Mouse (Mus musculus): ENCODE data around the gene Rai1. TPM values are rescaled to one million over a fixed set of nuclear protein-coding genes. Genes with fewer than 3 reads are reported as not detected.

Rai1 gene
- polyA plus RNA-seq, 1 experiment from 2014 or later = 28.5 TPM

DNA sequence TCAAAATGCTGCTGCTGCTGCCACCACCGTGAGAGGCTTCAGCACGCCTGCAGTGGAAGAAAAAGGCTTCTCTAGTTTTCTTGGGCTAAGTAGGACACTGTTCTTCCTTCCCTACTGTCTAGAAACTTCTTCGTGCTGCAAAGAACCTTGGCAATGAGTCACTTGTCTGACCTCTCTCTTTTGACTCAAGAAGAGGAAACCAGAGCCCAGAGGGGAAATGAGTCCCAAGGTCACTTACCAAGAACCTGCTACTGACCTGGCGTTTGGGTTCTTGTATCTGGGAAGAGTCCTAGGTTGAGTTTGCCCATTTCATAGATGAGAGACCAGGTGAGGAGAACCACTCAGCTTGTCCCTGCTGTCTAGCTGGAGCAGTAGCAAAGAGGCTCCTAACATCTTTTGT lies 38.3 kb downstream of the Rai1 start:
- DNase-seq (ENCODE audit: low spot score) (no peak), ATAC-seq (replicated peaks; ENCODE audit: low FRiP score) (no peak)
- H3K27ac ChIP-seq (ENCODE audit: low read depth, low read length) = no peak overlapping the region
- 85% methylated on average over 4 of the region's 4 CpGs for WGBS
- H3K4me1 ChIP-seq (replicated peaks; ENCODE audit: control insufficient read depth, insufficient read depth, low read length) = peaks cover 21% of the 10 kb centered on the region
- no peak overlapping the region for H3K9ac ChIP-seq (ENCODE audit: low read length)
- no peaks in the 10 kb centered on the region for H3K27me3 ChIP-seq (ENCODE audit: control insufficient read depth, insufficient read depth, low read length)
- H3K9me3 ChIP-seq (ENCODE audit: control insufficient read depth, low read length) = no peaks in the 10 kb centered on the region
- H3K4me2 ChIP-seq (ENCODE audit: low read depth, low read length, severe bottlenecking) = no peak overlapping the region
- H3K36me3 ChIP-seq (ENCODE audit: control insufficient read depth, insufficient read depth, low read length) = peaks cover 2% of the 10 kb centered on the region; the same call in 1 of the 2 replicates
- no peak overlapping the region for H3K4me3 ChIP-seq (ENCODE audit: low read depth, low read length)

GRCm38 (mm10) chr11:60146170-60146569 lies 41.4 kb downstream of the Rai1 start:
- Histone ChIP-seq H3K27ac (ENCODE audit: low read depth, low read length) (no peak overlapping the region), H3K4me1 (replicated peaks; ENCODE audit: control insufficient read depth, insufficient read depth, low read length) (peaks cover 12% of the 10 kb centered on the region), H3K9ac (ENCODE audit: low read length) (no peak overlapping the region), H3K9me3 (ENCODE audit: control insufficient read depth, low read length) (no peaks in the 10 kb centered on the region), H3K4me3 (ENCODE audit: low read depth, low read length) (no peak overlapping the region), H3K36me3 (ENCODE audit: control insufficient read depth, insufficient read depth, low read length) (peaks cover 2% of the 10 kb centered on the region; the same call in 1 of the 2 replicates), H3K27me3 (ENCODE audit: control insufficient read depth, insufficient read depth, low read length) (no peaks in the 10 kb centered on the region), H3K4me2 (ENCODE audit: low read depth, low read length, severe bottlenecking) (no peak overlapping the region)
- 86% methylated on average over 4 of the region's 4 CpGs for WGBS
- ATAC-seq (replicated peaks; ENCODE audit: low FRiP score) (no peak), DNase-seq (ENCODE audit: low spot score) (no peak)

- Histone ChIP-seq H3K36me3 (ENCODE audit: control insufficient read depth, insufficient read depth, low read length) (peaks cover 2% of the 10 kb centered on the region; the same call in 1 of the 2 replicates), H3K4me1 (replicated peaks; ENCODE audit: control insufficient read depth, insufficient read depth, low read length) (no peaks in the 10 kb centered on the region; the same call in 1 of the 2 replicates), H3K9ac (ENCODE audit: low read length) (no peak overlapping the region), H3K4me2 (ENCODE audit: low read depth, low read length, severe bottlenecking) (no peak overlapping the region), H3K4me3 (ENCODE audit: low read depth, low read length) (no peak overlapping the region), H3K9me3 (ENCODE audit: control insufficient read depth, low read length) (no peaks in the 10 kb centered on the region), H3K27ac (ENCODE audit: low read depth, low read length) (no peak overlapping the region), H3K27me3 (ENCODE audit: control insufficient read depth, insufficient read depth, low read length) (no peaks in the 10 kb centered on the region)
- WGBS = 85% methylated on average over 5 of the region's 5 CpGs
- ATAC-seq (replicated peaks; ENCODE audit: low FRiP score) (no peak), DNase-seq (ENCODE audit: low spot score) (no peak)
These were observed 43.8 kb downstream of the Rai1 start for GRCm38 (mm10) chr11:60148591-60148990.

GRCm38 (mm10) chr11:60149086-60149485 lies 44.3 kb downstream of the Rai1 start:
- Histone ChIP-seq H3K4me3 (ENCODE audit: low read depth, low read length) (no peak overlapping the region), H3K9ac (ENCODE audit: low read length) (no peak overlapping the region), H3K4me1 (replicated peaks; ENCODE audit: control insufficient read depth, insufficient read depth, low read length) (no peaks in the 10 kb centered on the region), H3K27me3 (ENCODE audit: control insufficient read depth, insufficient read depth, low read length) (no peaks in the 10 kb centered on the region), H3K36me3 (ENCODE audit: control insufficient read depth, insufficient read depth, low read length) (peaks cover 2% of the 10 kb centered on the region; the same call in 1 of the 2 replicates), H3K9me3 (ENCODE audit: control insufficient read depth, low read length) (no peaks in the 10 kb centered on the region), H3K27ac (ENCODE audit: low read depth, low read length) (no peak overlapping the region), H3K4me2 (ENCODE audit: low read depth, low read length, severe bottlenecking) (no peak overlapping the region)
- 94% methylated on average over 3 of the region's 3 CpGs for WGBS
- DNase-seq (ENCODE audit: low spot score) (no peak), ATAC-seq (replicated peaks; ENCODE audit: low FRiP score) (no peak)

GRCm38 (mm10) chr11:60150677-60151076 lies 45.9 kb downstream of the Rai1 start:
- H3K27ac ChIP-seq (ENCODE audit: low read depth, low read length) = no peak overlapping the region
- 90% methylated on average over 3 of the region's 3 CpGs for WGBS
- H3K36me3 ChIP-seq (ENCODE audit: control insufficient read depth, insufficient read depth, low read length) = peaks cover 2% of the 10 kb centered on the region; the same call in 1 of the 2 replicates
- no peaks in the 10 kb centered on the region for H3K9me3 ChIP-seq (ENCODE audit: control insufficient read depth, low read length)
- ATAC-seq (replicated peaks; ENCODE audit: low FRiP score) (no peak), DNase-seq (ENCODE audit: low spot score) (no peak)
- H3K4me3 ChIP-seq (ENCODE audit: low read depth, low read length) = no peak overlapping the region
- H3K4me2 ChIP-seq (ENCODE audit: low read depth, low read length, severe bottlenecking) = no peak overlapping the region
- H3K27me3 ChIP-seq (ENCODE audit: control insufficient read depth, insufficient read depth, low read length) = no peaks in the 10 kb centered on the region
- H3K9ac ChIP-seq (ENCODE audit: low read length) = no peak overlapping the region
- H3K4me1 ChIP-seq (replicated peaks; ENCODE audit: control insufficient read depth, insufficient read depth, low read length) = 0 out of 2 replicates have a peak, but pooled peaks cover 5% of the 10 kb centered on the region

GRCm38 (mm10) chr11:60152339-60152738 lies 47.5 kb downstream of the Rai1 start:
- no peaks in the 10 kb centered on the region for H3K36me3 ChIP-seq (ENCODE audit: control insufficient read depth, insufficient read depth, low read length)
- ATAC-seq (replicated peaks; ENCODE audit: low FRiP score) (no peak), DNase-seq (ENCODE audit: low spot score) (no peak)
- no peak overlapping the region for H3K4me2 ChIP-seq (ENCODE audit: low read depth, low read length, severe bottlenecking)
- no peak overlapping the region for H3K27ac ChIP-seq (ENCODE audit: low read depth, low read length)
- H3K4me3 ChIP-seq (ENCODE audit: low read depth, low read length) = no peak overlapping the region
- H3K9me3 ChIP-seq (ENCODE audit: control insufficient read depth, low read length) = no peaks in the 10 kb centered on the region
- H3K4me1 ChIP-seq (replicated peaks; ENCODE audit: control insufficient read depth, insufficient read depth, low read length) = 0 out of 2 replicates have a peak, but pooled peaks cover 5% of the 10 kb centered on the region
- H3K27me3 ChIP-seq (ENCODE audit: control insufficient read depth, insufficient read depth, low read length) = no peaks in the 10 kb centered on the region
- H3K9ac ChIP-seq (ENCODE audit: low read length) = no peak overlapping the region
- WGBS = 96% methylated on average over 1 of the region's 1 CpGs

DNA sequence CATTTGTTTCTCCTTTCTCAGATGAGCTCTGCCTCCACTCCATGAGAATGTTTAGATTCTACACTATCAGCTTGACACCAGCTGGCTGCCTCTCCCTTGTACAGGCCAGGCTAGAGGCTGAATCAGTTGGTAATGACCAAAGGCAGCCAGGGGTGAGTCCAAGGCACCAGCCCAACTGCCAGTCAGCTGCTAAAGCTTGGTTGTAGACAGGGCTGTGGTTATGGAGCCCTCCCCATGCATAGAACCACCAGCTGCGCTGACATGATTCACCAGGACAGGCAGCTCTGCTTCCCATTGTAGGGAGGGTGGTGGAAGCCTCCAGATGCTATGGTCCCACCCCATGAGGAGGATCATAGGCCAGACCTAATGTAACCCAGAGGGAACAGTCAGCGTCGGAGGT lies 49.1 kb downstream of the Rai1 start:
- DNase-seq (ENCODE audit: low spot score) = no peak
- H3K9me3 ChIP-seq (ENCODE audit: control insufficient read depth, low read length) = no peaks in the 10 kb centered on the region
- ATAC-seq (replicated peaks; ENCODE audit: low FRiP score) = no peak
- 86% methylated on average over 3 of the region's 3 CpGs for WGBS
- H3K4me1 ChIP-seq (replicated peaks; ENCODE audit: control insufficient read depth, insufficient read depth, low read length) = 0 out of 2 replicates have a peak, but pooled peaks cover 5% of the 10 kb centered on the region
- H3K27ac ChIP-seq (ENCODE audit: low read depth, low read length) = no peak overlapping the region
- no peak overlapping the region for H3K4me3 ChIP-seq (ENCODE audit: low read depth, low read length)
- H3K36me3 ChIP-seq (ENCODE audit: control insufficient read depth, insufficient read depth, low read length) = no peaks in the 10 kb centered on the region
- no peak overlapping the region for H3K4me2 ChIP-seq (ENCODE audit: low read depth, low read length, severe bottlenecking)
- H3K9ac ChIP-seq (ENCODE audit: low read length) = no peak overlapping the region
- H3K27me3 ChIP-seq (ENCODE audit: control insufficient read depth, insufficient read depth, low read length) = no peaks in the 10 kb centered on the region

- Histone ChIP-seq H3K4me1 (replicated peaks; ENCODE audit: control insufficient read depth, insufficient read depth, low read length) (peaks cover 5% of the 10 kb centered on the region; the same call in 1 of the 2 replicates), H3K4me2 (ENCODE audit: low read depth, low read length, severe bottlenecking) (no peak overlapping the region), H3K27me3 (ENCODE audit: control insufficient read depth, insufficient read depth, low read length) (no peaks in the 10 kb centered on the region), H3K9me3 (ENCODE audit: control insufficient read depth, low read length) (no peaks in the 10 kb centered on the region), H3K36me3 (ENCODE audit: control insufficient read depth, insufficient read depth, low read length) (no peaks in the 10 kb centered on the region), H3K27ac (ENCODE audit: low read depth, low read length) (0 out of 2 replicates have a peak overlapping the region, but pooled peaks have one; percentile 8), H3K4me3 (ENCODE audit: low read depth, low read length) (no peak overlapping the region), H3K9ac (ENCODE audit: low read length) (no peak overlapping the region)
- ATAC-seq (replicated peaks; ENCODE audit: low FRiP score) = no peak
- 54% methylated on average over 5 of the region's 5 CpGs for WGBS
- DNase-seq (ENCODE audit: low spot score) = no peak
These were observed 50.9 kb downstream of the Rai1 start for GRCm38 (mm10) chr11:60155690-60156089.

DNA sequence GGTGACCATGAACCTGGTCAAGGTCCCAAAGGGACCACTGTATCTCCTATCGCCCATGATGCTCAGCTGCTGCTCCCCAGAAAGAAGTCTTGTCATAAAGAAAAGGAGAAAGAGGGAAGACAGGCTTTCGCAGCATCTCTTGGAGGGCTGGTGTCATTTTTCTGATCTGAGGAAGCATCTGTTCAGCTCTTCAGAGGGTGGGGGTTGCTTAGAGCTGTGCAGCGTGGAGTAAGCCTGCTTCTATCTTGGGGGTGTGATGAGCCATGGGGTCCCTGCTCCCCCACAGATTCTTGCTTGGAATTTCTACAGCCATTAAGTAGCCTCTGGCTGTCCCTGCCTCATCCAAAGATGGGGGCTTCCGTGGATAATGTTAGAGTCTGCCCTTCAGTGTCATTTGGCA lies 53.5 kb downstream of the Rai1 start:
- H3K4me3 ChIP-seq (ENCODE audit: low read depth, low read length) = no peak overlapping the region
- no peak overlapping the region for H3K4me2 ChIP-seq (ENCODE audit: low read depth, low read length, severe bottlenecking)
- no peaks in the 10 kb centered on the region for H3K27me3 ChIP-seq (ENCODE audit: control insufficient read depth, insufficient read depth, low read length)
- ATAC-seq (replicated peaks; ENCODE audit: low FRiP score) (no peak), DNase-seq (ENCODE audit: low spot score) (no peak)
- peaks cover 9% of the 10 kb centered on the region; the same call in 1 of the 2 replicates for H3K4me1 ChIP-seq (replicated peaks; ENCODE audit: control insufficient read depth, insufficient read depth, low read length)
- H3K9me3 ChIP-seq (ENCODE audit: control insufficient read depth, low read length) = no peaks in the 10 kb centered on the region
- 87% methylated on average over 4 of the region's 4 CpGs for WGBS
- H3K9ac ChIP-seq (ENCODE audit: low read length) = no peak overlapping the region
- H3K27ac ChIP-seq (ENCODE audit: low read depth, low read length) = no peak overlapping the region
- H3K36me3 ChIP-seq (ENCODE audit: control insufficient read depth, insufficient read depth, low read length) = no peaks in the 10 kb centered on the region
